Mouse (Mus musculus) kidney, adult 2 months (tissue): ENCODE measurements around the gene Fam192a.

Experiments
- CTCF ChIP-seq: fragments of 200-500 bp; conservative IDR thresholded peaks from 2 replicates; pipeline ENCODE4 v1.5.1; 2011; ENCODE audit warnings: low read depth, mild to moderate bottlenecking, control low read depth, low read length, moderate library complexity, mixed read lengths; ENCODE audit not compliant: insufficient read depth, insufficient read length
- POLR2A ChIP-seq: fragments of 200-500 bp; IDR thresholded peaks from one replicate; pipeline ENCODE4 v1.6.1; 2011; ENCODE audit warnings: low read depth, low read length, control low read depth

- no peak for TF ChIP-seq CTCF
- no peak for TF ChIP-seq POLR2A
These were observed 35.8 kb downstream of the Fam192a start for GRCm38 (mm10) chr8:94566033-94566432.
